9 mouse cellular contexts compared by ENCODE assay signal in genomic region chr2:164520782-164521181, GRCm38 (mm10). TPM values are rescaled to one million over a fixed set of nuclear protein-coding genes. Genes with fewer than 3 reads are reported as not detected.
DNase-seq lines count a peak whose midpoint lies in the region; ATAC-seq and TF ChIP-seq lines count a peak whose summit lies in the region.
"Had no signal": no experiment of that assay in that cellular context is flagged by ENCODE, and none has a peak within 500 bp of the region (broad histone marks: within the 10 kb centered on the region; RNA-seq: fewer than 3 reads in every experiment).

No protein-coding gene starts in this region.

- no peak for TF ChIP-seq POLR2A in myocyte (IDR thresholded peaks at IDR 0.05; ENCODE audit: insufficient read length, low read depth)

- ATAC-seq in midbrain, embryonic 11.5 days (ENCODE audit: low FRiP score) = 0 out of 2 replicates have a peak, but pooled peaks have one; percentile 33
- ATAC-seq in midbrain, embryonic 16.5 days = no peak

- H3K4me3 ChIP-seq in midbrain, embryonic 11.5 days (ENCODE audit: low read depth, low read length) = no peak overlapping the region
- no peak overlapping the region for H3K4me3 ChIP-seq in midbrain, embryonic 16.5 days (ENCODE audit: low read depth, low read length)
- H3K4me3 ChIP-seq in limb, embryonic 10.5 days = no peak overlapping the region
- no peak overlapping the region for H3K4me3 ChIP-seq in myocyte

- intact Hi-C loops in left cerebral cortex, postnatal 25 days (cut with DNase I) = loop anchor here (5.0 kb wide), 1 partner anchor 42 kb away; the partner anchor contains the start of gene Wfdc2

- H3K27ac ChIP-seq in midbrain, embryonic 11.5 days (ENCODE audit: low read depth, low read length) = no peak overlapping the region
- no peak overlapping the region for H3K27ac ChIP-seq in midbrain, embryonic 16.5 days (ENCODE audit: low read length)
- no peak overlapping the region for H3K27ac ChIP-seq in limb, embryonic 10.5 days

- H3K27me3 ChIP-seq in midbrain, embryonic 11.5 days (ENCODE audit: control insufficient read depth, insufficient read depth, low read length) = no peaks in the 10 kb centered on the region; the same call in 1 of the 2 replicates
- H3K27me3 ChIP-seq in midbrain, embryonic 16.5 days (ENCODE audit: control insufficient read depth, insufficient read depth, low read depth, low read length) = no peaks in the 10 kb centered on the region
- H3K27me3 ChIP-seq in limb, embryonic 10.5 days (ENCODE audit: low read depth, poor library complexity, severe bottlenecking) = peaks cover 21% of the 10 kb centered on the region
- no peaks in the 10 kb centered on the region for H3K27me3 ChIP-seq in myocyte (ENCODE audit: control insufficient read depth, insufficient read depth, insufficient read length)

- no peak overlapping the region for H3K4me2 ChIP-seq in midbrain, embryonic 11.5 days
- no peak overlapping the region for H3K4me2 ChIP-seq in midbrain, embryonic 16.5 days (ENCODE audit: low read length)
- H3K4me2 ChIP-seq in myocyte (ENCODE audit: low read depth) = peak overlapping the region; percentile 61

- no peaks in the 10 kb centered on the region for H3K9me3 ChIP-seq in midbrain, embryonic 11.5 days (ENCODE audit: control insufficient read depth, low read length)
- H3K9me3 ChIP-seq in midbrain, embryonic 16.5 days (replicated peaks; ENCODE audit: control insufficient read depth, low read length, poor library complexity, severe bottlenecking) = 0 out of 2 replicates have a peak, but pooled peaks cover 5% of the 10 kb centered on the region
- H3K9me3 ChIP-seq in limb, embryonic 10.5 days (replicated peaks) = no peaks in the 10 kb centered on the region

- no peaks in the 10 kb centered on the region for H3K36me3 ChIP-seq in midbrain, embryonic 11.5 days (ENCODE audit: control insufficient read depth, insufficient read depth, low read length)
- H3K36me3 ChIP-seq in midbrain, embryonic 16.5 days (ENCODE audit: control insufficient read depth, insufficient read depth, low read length) = no peaks in the 10 kb centered on the region
- no peaks in the 10 kb centered on the region for H3K36me3 ChIP-seq in limb, embryonic 10.5 days
- no peaks in the 10 kb centered on the region for H3K36me3 ChIP-seq in myocyte (ENCODE audit: control insufficient read depth, insufficient read depth)

- no peak overlapping the region for H3K9ac ChIP-seq in midbrain, embryonic 11.5 days (ENCODE audit: low read length)
- H3K9ac ChIP-seq in midbrain, embryonic 16.5 days (ENCODE audit: low read depth, low read length) = no peak overlapping the region

- WGBS in midbrain, embryonic 11.5 days = 17% methylated on average over 3 of the region's 3 CpGs
- WGBS in midbrain, embryonic 16.5 days = 18% methylated on average over 3 of the region's 3 CpGs
- WGBS in limb, embryonic 10.5 days = 16% methylated on average over 3 of the region's 3 CpGs

- peak; percentile 86 for DNase-seq in midbrain, embryonic 11.5 days (ENCODE audit: low spot score, missing footprints)
- DNase-seq in adrenal gland, adult 8-10 months = peak; percentile 43
- peak; percentile 20 for DNase-seq in gastrocnemius, postnatal 25 days
- peak; percentile 46 for DNase-seq in limb, embryonic 10.5 days (ENCODE audit: low spot score)
- no peak for DNase-seq in left cerebral cortex, postnatal 25 days (ENCODE audit: low spot score in 2 of 2)

- no peak overlapping the region for H3ac ChIP-seq in myocyte (ENCODE audit: control insufficient read depth, insufficient read length)

- H3K4me1 ChIP-seq in midbrain, embryonic 11.5 days (ENCODE audit: control insufficient read depth, insufficient read depth, low read length) = no peaks in the 10 kb centered on the region
- H3K4me1 ChIP-seq in midbrain, embryonic 16.5 days (ENCODE audit: control insufficient read depth, insufficient read depth, low read length) = no peaks in the 10 kb centered on the region
- peaks cover 19% of the 10 kb centered on the region for H3K4me1 ChIP-seq in limb, embryonic 10.5 days

- H3K79me2 ChIP-seq in myocyte (ENCODE audit: control insufficient read depth, insufficient read depth) = no peaks in the 10 kb centered on the region

TF ChIP-seq in myocyte, 11 proteins besides CTCF, POLR2A, EP300 and RAD21:
- TF ChIP-seq E2F4 (IDR thresholded peaks at IDR 0.05; ENCODE audit: insufficient read depth) (no peak), MYOG (IDR thresholded peaks at IDR 0.05; ENCODE audit: control insufficient read depth in 1 of 3, insufficient read depth in 1 of 3, insufficient read length in 2 of 3, low read depth in 2 of 3) (no peak), MYOD1 (IDR thresholded peaks at IDR 0.05; ENCODE audit: control insufficient read depth in 1 of 3, insufficient read length in 2 of 3, low read depth in 2 of 3) (no peak), TCF12 (IDR thresholded peaks at IDR 0.05; ENCODE audit: insufficient read depth, poor library complexity, severe bottlenecking) (no peak)

RNA-seq across cellular contexts. Expression of gene Pigt, which starts 23.5 kb away (rescaled TPM):
- polyA plus RNA-seq in midbrain, embryonic 11.5 days (2014; fragmentation: Nextera tagmentation; extraction: Ambion mirVana) = 48.1 and 51.9 TPM in 2 replicates
- 87.7 and 97.0 TPM in 2 replicates for polyA plus RNA-seq in midbrain, embryonic 16.5 days (2015; fragmentation: Nextera tagmentation; extraction: Ambion mirVana)
- total RNA-seq in adrenal gland, adult 8-10 months (2022) = 10 to 100 TPM; 75.7 to 93.8 (median 88.6) TPM
- total RNA-seq in gastrocnemius, postnatal 25 days (2021) = 10 to 100 TPM; 27.7 to 39.4 TPM
- polyA plus RNA-seq in limb, embryonic 10.5 days (2016; fragmentation: Nextera tagmentation; extraction: Ambion mirVana) = 35.7 and 37.5 TPM in 2 replicates
- 79.2 TPM for polyA plus RNA-seq in myocyte (2012; fragmentation: generic; extraction: Trizol)
- 10 to 100 TPM; 92.5 to 94.5 TPM for total RNA-seq in left cerebral cortex, postnatal 25 days (2021)

RNA-seq across cellular contexts. Expression of gene Dbndd2, which starts 34.9 kb away (rescaled TPM):
- polyA plus RNA-seq in midbrain, embryonic 11.5 days (2014; fragmentation: Nextera tagmentation; extraction: Ambion mirVana) = 3.1 and 3.4 TPM in 2 replicates
- 16.6 and 17.8 TPM in 2 replicates for polyA plus RNA-seq in midbrain, embryonic 16.5 days (2015; fragmentation: Nextera tagmentation; extraction: Ambion mirVana)
- 10 to 100 TPM in 2 of 4 experiments, 1 to 10 TPM in 2; 5.4 to 18.3 (median 11.6) TPM for total RNA-seq in adrenal gland, adult 8-10 months (2022)
- 10 to 100 TPM; 21.2 to 35.4 TPM for total RNA-seq in gastrocnemius, postnatal 25 days (2021)
- 0.70 and 2.1 TPM in 2 replicates for polyA plus RNA-seq in limb, embryonic 10.5 days (2016; fragmentation: Nextera tagmentation; extraction: Ambion mirVana)
- 16.4 TPM for polyA plus RNA-seq in myocyte (2012; fragmentation: generic; extraction: Trizol)
- total RNA-seq in left cerebral cortex, postnatal 25 days (2021) = 100 to 1,000 TPM; 114 to 127 TPM

RNA-seq across cellular contexts. Expression of gene Wfdc2, which starts 41.4 kb away (rescaled TPM):
- 15.4 and 21.7 TPM in 2 replicates for polyA plus RNA-seq in midbrain, embryonic 11.5 days (2014; fragmentation: Nextera tagmentation; extraction: Ambion mirVana)
- 2.3 and 2.5 TPM in 2 replicates for polyA plus RNA-seq in midbrain, embryonic 16.5 days (2015; fragmentation: Nextera tagmentation; extraction: Ambion mirVana)
- not detected for total RNA-seq in adrenal gland, adult 8-10 months (2022)
- total RNA-seq in gastrocnemius, postnatal 25 days (2021) = not detected
- 35.5 and 40.0 TPM in 2 replicates for polyA plus RNA-seq in limb, embryonic 10.5 days (2016; fragmentation: Nextera tagmentation; extraction: Ambion mirVana)
- not detected for polyA plus RNA-seq in myocyte (2012; fragmentation: generic; extraction: Trizol)
- 1 to 10 TPM in 1 of 2 experiments, under 1 TPM in 1; 0.71 to 1.3 TPM for total RNA-seq in left cerebral cortex, postnatal 25 days (2021)
- total RNA-seq: gastrocnemius, adult 8-10 months had no signal

RNA-seq across cellular contexts. Expression of gene Trp53tg5, which starts 47.3 kb away (rescaled TPM):
- not detected in 2 replicates for polyA plus RNA-seq in midbrain, embryonic 11.5 days (2014; fragmentation: Nextera tagmentation; extraction: Ambion mirVana)
- not detected in 2 replicates for polyA plus RNA-seq in midbrain, embryonic 16.5 days (2015; fragmentation: Nextera tagmentation; extraction: Ambion mirVana)
- total RNA-seq in adrenal gland, adult 8-10 months (2022) = not detected
- not detected for total RNA-seq in gastrocnemius, postnatal 25 days (2021)
- not detected in 2 replicates for polyA plus RNA-seq in limb, embryonic 10.5 days (2016; fragmentation: Nextera tagmentation; extraction: Ambion mirVana)
- polyA plus RNA-seq in myocyte (2012; fragmentation: generic; extraction: Trizol) = not detected
- total RNA-seq in left cerebral cortex, postnatal 25 days (2021) = not detected
- total RNA-seq: gastrocnemius, adult 8-10 months had no signal
- polyA plus RNA-seq: stomach, embryonic 14.5 days had no signal

RNA-seq across cellular contexts. Expression of gene Spint3, which starts 52.5 kb away (rescaled TPM):
- polyA plus RNA-seq in midbrain, embryonic 11.5 days (2014; fragmentation: Nextera tagmentation; extraction: Ambion mirVana) = not detected in 2 replicates
- polyA plus RNA-seq in midbrain, embryonic 16.5 days (2015; fragmentation: Nextera tagmentation; extraction: Ambion mirVana) = not detected in 2 replicates
- total RNA-seq in adrenal gland, adult 8-10 months (2022) = not detected
- not detected for total RNA-seq in gastrocnemius, postnatal 25 days (2021)
- polyA plus RNA-seq in limb, embryonic 10.5 days (2016; fragmentation: Nextera tagmentation; extraction: Ambion mirVana) = not detected in 2 replicates
- polyA plus RNA-seq in myocyte (2012; fragmentation: generic; extraction: Trizol) = not detected
- not detected for total RNA-seq in left cerebral cortex, postnatal 25 days (2021)
- total RNA-seq: gastrocnemius, adult 8-10 months had no signal
- polyA plus RNA-seq: stomach, embryonic 14.5 days had no signal

Comparison
In these comparisons a context has a peak if more than half of its experiments do, and no peak if none do; other contexts are left out.
1. DNase-seq: peak in midbrain, embryonic 11.5 days (single experiment), adrenal gland, adult 8-10 months (single experiment), gastrocnemius, postnatal 25 days (single experiment) and limb, embryonic 10.5 days (single experiment); none in left cerebral cortex, postnatal 25 days (0 of 2).